Mouse (Mus musculus) bone marrow macrophage, adult 2 months (primary cell): ENCODE measurements around the gene Pnpla8. TPM values are rescaled to one million over a fixed set of nuclear protein-coding genes. Genes with fewer than 3 reads are reported as not detected.
"Not testable (repeated sequence)": the region's sequence is repeated elsewhere in the genome, so short reads cannot be mapped to it uniquely, and the experiment has no call there.

Source experiments
- H3K27ac ChIP-seq: 2 replicates; pipeline ENCODE4 v1.5.1; 2012; ENCODE audit warnings: low read depth, low read length; ENCODE audit not compliant: insufficient read depth
- H3K4me1 ChIP-seq: 2 replicates; pipeline ENCODE4 v1.6.1; 2012; ENCODE audit warnings: low read length; ENCODE audit not compliant: control insufficient read depth, insufficient read depth
- H3K4me3 ChIP-seq: 2 replicates; pipeline ENCODE4 v1.5.1; 2012; ENCODE audit warnings: mild to moderate bottlenecking, low read length, moderate library complexity; ENCODE audit not compliant: insufficient read depth
- CTCF ChIP-seq: IDR thresholded peaks from 2 replicates; pipeline ENCODE4 v1.5.1; 2012; ENCODE audit warnings: low read depth, mild to moderate bottlenecking, low read length, moderate library complexity
- POLR2A ChIP-seq: IDR thresholded peaks from 2 replicates; pipeline ENCODE4 v1.6.1; 2012; ENCODE audit warnings: mild to moderate bottlenecking, low read depth, low read length, borderline replicate concordance
- polyA plus RNA-seq: library from polyadenylated mRNA; stranded (reverse); fragments of >200 nt; gene quantifications from 2 replicates; pipeline ENCODE4 v1.2.4, GENCODE M21; 2012; ENCODE audit not compliant: missing spikeins, insufficient read depth, insufficient read length

Gene Pnpla8
- polyA plus RNA-seq: 48.5 and 64.1 TPM in 2 replicates

GRCm38 (mm10) chr12:44221070-44221469 is at the start of gene Pnpla8:
TSS of gene Pnpla8 (plus strand) at chr12:44221370.
- H3K4me1 ChIP-seq, H3K27ac ChIP-seq: not testable (repeated sequence)
- H3K4me3 ChIP-seq: peak within 1 kb of the TSS; percentile 44

DNA sequence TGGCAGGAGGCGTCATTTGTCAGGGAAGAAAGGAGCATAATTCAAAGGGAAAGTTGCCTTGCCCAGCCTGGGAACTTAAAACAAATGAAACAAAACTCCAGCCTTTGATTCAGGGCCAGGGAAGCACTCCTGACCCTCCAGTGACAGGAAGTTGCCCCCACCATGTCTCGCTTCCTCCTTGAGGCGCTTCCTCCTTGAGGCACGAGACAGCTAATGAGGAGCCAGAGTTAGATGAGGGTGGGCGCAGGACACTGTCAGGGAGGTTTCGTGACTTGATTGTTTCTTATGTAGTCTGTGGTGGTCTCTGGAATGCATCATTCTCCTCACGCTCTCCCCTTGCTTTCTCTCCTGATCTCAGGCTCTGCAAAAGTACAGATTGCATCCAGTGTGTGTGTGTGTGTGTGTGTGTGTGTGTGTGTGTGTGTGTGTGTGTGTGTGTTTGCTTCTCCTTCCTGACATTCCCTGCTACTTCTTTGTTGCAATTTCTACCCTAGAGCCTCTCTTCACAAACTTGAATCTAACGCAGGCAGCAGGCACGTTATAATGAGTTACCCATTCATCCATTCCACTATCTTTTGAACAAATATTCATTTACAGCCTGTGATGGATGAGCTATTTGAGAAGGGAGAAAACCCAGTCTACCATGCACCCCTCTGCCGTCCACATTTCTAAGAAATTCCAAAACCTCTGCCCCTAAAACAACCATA is 44.7 kb upstream of the Pnpla8 start:
- Histone ChIP-seq H3K4me1 (peaks cover 19% of the 10 kb centered on the region), H3K4me3 (no peak overlapping the region), H3K27ac (peak overlapping the region; percentile 83)
- no peak for TF ChIP-seq CTCF
- TF ChIP-seq POLR2A: no peak

GRCm38 (mm10) chr12:44177038-44177355 is 44.2 kb upstream of the Pnpla8 start:
- Histone ChIP-seq H3K4me3 (no peak overlapping the region), H3K27ac (no peak overlapping the region), H3K4me1 (peaks cover 16% of the 10 kb centered on the region)
- TF ChIP-seq POLR2A (no peak), CTCF (no peak)

DNA sequence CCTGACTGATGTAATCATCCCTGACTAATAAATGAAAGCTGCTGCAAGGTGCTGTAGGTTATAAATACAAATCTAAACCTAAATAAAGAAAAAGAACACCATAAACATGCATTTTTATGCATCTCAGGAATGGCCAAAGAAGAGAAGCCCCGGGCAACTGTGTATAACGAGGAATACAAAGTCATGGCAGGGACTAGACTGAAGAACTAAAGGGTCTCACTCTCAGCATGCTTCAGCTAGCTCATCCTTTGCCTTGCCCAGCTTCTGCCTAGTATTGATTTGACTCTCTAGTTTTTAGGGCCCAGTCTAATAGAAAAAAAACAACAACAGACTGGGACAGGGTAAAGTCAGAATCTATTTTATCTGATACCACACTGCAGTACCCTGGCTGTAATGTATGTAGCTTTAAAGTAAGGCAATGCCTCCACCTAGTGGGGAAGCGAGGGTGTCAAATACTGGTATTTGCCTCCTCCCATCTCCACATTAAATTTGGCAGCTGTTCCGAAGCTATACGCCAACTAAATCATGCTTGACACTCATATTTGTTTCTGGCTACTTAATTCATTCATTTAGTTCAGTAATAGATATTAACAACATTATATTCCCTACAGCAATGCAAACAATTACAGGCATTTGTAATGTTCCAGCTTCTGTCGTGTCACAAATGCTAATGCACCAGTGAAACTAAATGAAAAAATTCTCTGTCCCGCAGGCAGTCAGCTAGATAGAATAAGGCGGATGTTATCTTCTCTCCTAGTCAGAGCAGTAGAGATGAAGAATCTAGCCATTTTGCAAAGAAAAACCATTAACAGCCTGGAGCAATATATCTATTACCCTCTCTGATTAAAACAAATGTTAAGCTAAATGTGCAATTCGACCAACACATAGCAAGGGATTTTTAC is 39.8 kb upstream of the Pnpla8 start:
- Histone ChIP-seq H3K4me3 (no peak overlapping the region), H3K4me1 (peaks cover 7% of the 10 kb centered on the region), H3K27ac (no peak overlapping the region)
- TF ChIP-seq CTCF: no peak
- TF ChIP-seq POLR2A: no peak

DNA sequence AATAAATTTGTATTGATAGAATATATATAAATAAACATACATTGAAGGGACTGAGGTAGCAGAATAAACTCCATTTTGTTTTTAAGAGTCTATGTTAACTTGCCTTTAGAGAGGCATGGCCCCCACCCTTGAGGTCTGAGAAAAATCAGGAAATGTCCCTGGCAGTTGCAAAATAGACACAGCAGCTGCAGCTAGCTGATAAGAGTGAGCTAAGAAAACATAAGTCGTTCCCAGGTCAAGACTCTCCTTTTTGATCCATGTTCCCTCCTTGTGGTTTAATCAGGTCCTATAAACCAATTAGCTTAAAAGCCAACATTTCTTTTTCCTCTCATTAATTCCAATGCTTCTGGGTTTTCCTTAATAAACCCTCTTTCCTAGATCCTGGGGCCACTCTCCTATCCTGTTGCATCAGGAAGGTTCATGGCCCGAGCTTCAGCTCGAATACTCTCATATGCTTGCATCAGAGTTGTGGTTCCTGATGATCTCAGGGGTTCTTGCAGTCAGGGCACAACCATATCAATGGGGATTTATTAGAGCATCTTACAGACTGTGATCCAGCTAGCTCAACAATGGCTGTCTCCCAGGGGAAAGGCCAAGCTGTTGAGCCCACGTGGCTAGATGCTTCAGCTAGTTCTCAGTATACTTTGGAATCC is 23.2 kb upstream of the Pnpla8 start:
- TF ChIP-seq POLR2A (no peak), CTCF (no peak)
- Histone ChIP-seq H3K4me3 (no peak overlapping the region), H3K27ac (no peak overlapping the region), H3K4me1 (no peaks in the 10 kb centered on the region)

DNA sequence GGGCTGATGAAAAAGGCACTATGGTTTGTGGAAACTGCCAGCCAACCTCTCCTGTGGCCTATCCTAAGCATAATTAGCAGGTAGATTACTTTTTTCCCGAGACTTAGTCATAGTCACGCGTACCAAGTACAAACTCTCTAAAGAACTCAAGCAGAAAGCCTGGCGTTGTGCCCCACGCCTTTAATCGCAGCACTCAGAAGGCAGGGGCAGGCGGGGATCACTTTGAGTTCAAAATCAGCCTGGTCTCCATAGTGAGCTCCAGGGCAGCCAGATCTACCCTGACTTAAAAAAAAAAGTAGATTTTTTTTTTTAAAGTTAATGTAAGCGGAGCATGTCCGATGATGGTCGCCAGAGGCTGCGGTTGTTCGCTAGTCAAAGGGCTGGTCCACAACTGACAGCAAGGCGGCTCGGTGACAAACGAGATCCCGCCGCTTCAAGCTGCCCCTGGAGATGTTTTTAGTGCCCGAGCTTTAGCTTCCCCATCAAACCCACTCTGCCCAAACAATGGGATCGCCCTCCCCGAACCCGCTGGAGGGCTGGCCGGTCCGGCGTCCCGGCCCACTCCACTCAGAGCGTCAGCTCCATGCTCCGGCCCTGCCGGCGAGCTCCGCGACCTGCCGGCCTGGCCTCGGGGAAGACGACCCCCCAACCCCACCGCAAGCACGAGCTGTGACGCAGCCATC is 11.9 kb upstream of the Pnpla8 start:
- H3K27ac ChIP-seq: peak overlapping the region; percentile 68
- H3K4me1 ChIP-seq: peaks cover 4% of the 10 kb centered on the region; the same call in 1 of the 2 replicates
- H3K4me3 ChIP-seq: peak overlapping the region; percentile 99
- TF ChIP-seq CTCF (no peak), POLR2A (no peak)

GRCm38 (mm10) chr12:44209824-44210752 is 11.1 kb upstream of the Pnpla8 start, which contains the start of gene Dnajb9:
TSS of gene Dnajb9 (minus strand) at chr12:44210326.
- TF ChIP-seq CTCF: peak; percentile 45
- TF ChIP-seq POLR2A: peak; percentile 97
- peak within 1 kb of the TSS; percentile 99 for H3K4me3 ChIP-seq
- H3K27ac ChIP-seq: peak within 1 kb of the TSS; percentile 68
- peaks cover 4% of the 10 kb centered on the region; the same call in 1 of the 2 replicates for H3K4me1 ChIP-seq

GRCm38 (mm10) chr12:44211555-44211954 is 9.6 kb upstream of the Pnpla8 start:
- Histone ChIP-seq H3K4me1 (peaks cover 4% of the 10 kb centered on the region; the same call in 1 of the 2 replicates), H3K27ac (no peak overlapping the region), H3K4me3 (no peak overlapping the region)
- TF ChIP-seq POLR2A: no peak
- TF ChIP-seq CTCF: no peak
